Mouse (Mus musculus): ENCODE measurements at regions not wholly inside any gene's neighbourhood (a gene's known extent, or its start where the extent isn't known, plus 50 kb on each side); places are given as distances from the start of the nearest gene placed in this dataset.

DNA sequence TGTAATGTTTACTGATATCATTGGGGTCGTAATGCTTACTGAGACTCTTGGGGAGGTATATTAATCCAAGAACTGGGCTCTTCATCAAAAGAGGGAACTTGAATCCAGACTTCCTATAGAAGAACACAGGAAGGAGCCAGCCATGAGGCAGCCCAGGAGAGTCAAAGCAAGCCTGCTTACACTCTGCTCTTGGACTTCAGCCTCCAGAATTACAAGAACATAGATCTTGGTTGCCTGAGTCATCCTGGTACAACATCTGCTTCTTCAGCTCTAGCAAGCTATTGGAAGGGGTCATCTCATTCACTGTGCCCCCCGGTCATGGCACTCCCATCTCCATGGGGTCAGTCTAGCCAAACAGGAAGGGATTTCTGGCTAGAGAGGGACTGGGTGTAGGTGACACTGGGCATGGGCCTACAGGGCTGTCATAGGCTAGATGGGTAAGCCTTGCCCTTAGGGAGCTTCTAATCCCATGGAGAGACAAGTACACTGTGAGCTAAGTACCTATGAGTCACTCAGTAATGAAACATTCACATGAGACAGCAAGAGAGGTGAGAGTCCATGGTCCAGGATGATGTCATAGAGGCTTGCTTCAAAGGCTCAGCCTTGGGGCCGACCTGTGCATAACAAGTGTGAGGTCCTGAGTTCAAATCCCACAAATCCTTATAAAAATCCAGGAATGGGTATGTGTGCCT, 217.1 kb downstream of the 4933412E24Rik start:
- Histone ChIP-seq H3K9me3 (ENCODE audit: low read length) (no peaks in the 10 kb centered on the region), H3K9ac (replicated peaks; ENCODE audit: low read length) (no peak overlapping the region), H3K4me3 (ENCODE audit: low read length) (no peak overlapping the region), H3K27ac (ENCODE audit: low read length) (no peak overlapping the region), H3K4me1 (ENCODE audit: insufficient read depth, low read length) (no peaks in the 10 kb centered on the region), H3K27me3 (ENCODE audit: insufficient read depth, low read length) (no peaks in the 10 kb centered on the region), H3K36me3 (ENCODE audit: insufficient read depth, low read length) (no peaks in the 10 kb centered on the region), H3K4me2 (replicated peaks; ENCODE audit: low read depth, low read length) (no peak overlapping the region)
- 84% methylated on average over 3 of the region's 3 CpGs for WGBS
- ATAC-seq (ENCODE audit: low FRiP score, low TSS enrichment) = no peak

DNA sequence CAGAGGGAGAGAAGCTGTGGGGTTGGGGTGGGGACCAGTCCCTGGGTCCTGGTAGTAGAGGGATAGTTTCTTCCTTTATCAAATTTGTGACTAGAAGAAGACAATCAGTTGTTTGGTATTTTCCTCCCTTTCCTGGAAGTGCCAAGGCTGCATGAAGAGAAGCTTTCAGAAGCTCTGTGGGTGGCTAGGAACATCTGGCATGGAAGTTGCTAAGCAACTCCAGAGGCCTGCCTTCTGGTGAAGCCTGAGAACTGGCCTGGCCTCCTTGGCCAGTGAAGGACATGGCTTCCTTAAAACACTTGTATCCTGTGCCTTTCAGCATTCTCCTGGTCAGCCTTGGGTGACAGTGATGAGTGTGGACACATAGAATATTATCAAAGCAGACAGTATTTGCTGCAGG, 217.9 kb downstream of the 4933412E24Rik start:
- no peak overlapping the region for H3K27ac ChIP-seq (ENCODE audit: low read length)
- no peak overlapping the region for H3K4me3 ChIP-seq (ENCODE audit: low read length)
- no peaks in the 10 kb centered on the region for H3K9me3 ChIP-seq (ENCODE audit: low read length)
- no peak overlapping the region for H3K4me2 ChIP-seq (replicated peaks; ENCODE audit: low read depth, low read length)
- no peaks in the 10 kb centered on the region for H3K27me3 ChIP-seq (ENCODE audit: insufficient read depth, low read length)
- H3K36me3 ChIP-seq (ENCODE audit: insufficient read depth, low read length) = no peaks in the 10 kb centered on the region
- ATAC-seq (ENCODE audit: low FRiP score, low TSS enrichment) = no peak
- H3K4me1 ChIP-seq (ENCODE audit: insufficient read depth, low read length) = no peaks in the 10 kb centered on the region
- no peak overlapping the region for H3K9ac ChIP-seq (replicated peaks; ENCODE audit: low read length)

DNA sequence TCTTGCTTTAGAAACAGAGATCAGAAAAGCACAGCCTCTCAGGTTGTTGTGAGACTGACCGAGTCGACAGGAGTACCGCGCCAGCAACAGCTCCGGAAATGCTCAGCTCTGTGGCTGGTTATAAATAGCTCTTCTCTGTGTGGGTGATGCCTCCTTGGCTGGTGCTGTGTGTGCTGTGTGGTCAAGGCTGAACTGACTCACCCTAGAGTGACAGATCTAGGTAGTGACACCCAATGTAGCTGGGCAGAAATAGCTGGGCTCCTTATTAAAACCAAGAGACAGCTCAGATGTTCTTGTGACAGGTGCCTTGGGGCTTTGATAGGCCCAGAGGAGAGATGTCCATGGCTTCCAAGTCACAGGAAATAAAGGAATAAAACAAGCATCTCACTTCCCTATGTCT, 220.7 kb downstream of the 4933412E24Rik start:
- no peak overlapping the region for H3K9ac ChIP-seq (replicated peaks; ENCODE audit: low read length)
- WGBS = 87% methylated on average over 5 of the region's 5 CpGs
- H3K27me3 ChIP-seq (ENCODE audit: insufficient read depth, low read length) = no peaks in the 10 kb centered on the region
- no peaks in the 10 kb centered on the region for H3K9me3 ChIP-seq (ENCODE audit: low read length)
- H3K4me2 ChIP-seq (replicated peaks; ENCODE audit: low read depth, low read length) = no peak overlapping the region
- no peak overlapping the region for H3K4me3 ChIP-seq (ENCODE audit: low read length)
- no peak for ATAC-seq (ENCODE audit: low FRiP score, low TSS enrichment)
- no peak overlapping the region for H3K27ac ChIP-seq (ENCODE audit: low read length)
- H3K36me3 ChIP-seq (ENCODE audit: insufficient read depth, low read length) = no peaks in the 10 kb centered on the region
- H3K4me1 ChIP-seq (ENCODE audit: insufficient read depth, low read length) = no peaks in the 10 kb centered on the region

DNA sequence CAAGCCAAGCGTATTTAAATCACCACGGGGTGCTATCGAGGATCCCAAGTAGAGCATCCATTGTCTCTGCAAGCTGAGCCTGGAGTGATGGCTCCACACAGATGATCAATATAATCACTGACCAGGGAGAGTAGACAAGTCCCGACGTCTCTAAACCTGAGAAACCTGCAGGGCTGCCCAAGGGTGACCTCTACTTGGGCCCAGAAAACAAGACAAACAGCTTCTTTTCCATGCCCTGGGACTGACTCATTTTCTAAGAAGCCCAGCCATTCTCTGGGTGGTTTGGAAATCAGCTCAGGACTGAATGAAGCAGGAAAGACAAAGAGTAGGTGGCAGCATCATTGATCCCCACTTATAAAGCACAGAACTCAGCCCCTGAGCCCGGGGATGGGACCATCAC, 221.5 kb downstream of the 4933412E24Rik start:
- H3K36me3 ChIP-seq (ENCODE audit: insufficient read depth, low read length) = no peaks in the 10 kb centered on the region
- H3K9ac ChIP-seq (replicated peaks; ENCODE audit: low read length) = no peak overlapping the region
- no peaks in the 10 kb centered on the region for H3K9me3 ChIP-seq (ENCODE audit: low read length)
- H3K4me1 ChIP-seq (ENCODE audit: insufficient read depth, low read length) = no peaks in the 10 kb centered on the region
- no peak overlapping the region for H3K4me2 ChIP-seq (replicated peaks; ENCODE audit: low read depth, low read length)
- H3K27ac ChIP-seq (ENCODE audit: low read length) = no peak overlapping the region
- WGBS = 87% methylated on average over 6 of the region's 6 CpGs
- no peak overlapping the region for H3K4me3 ChIP-seq (ENCODE audit: low read length)
- ATAC-seq (ENCODE audit: low FRiP score, low TSS enrichment) = no peak
- H3K27me3 ChIP-seq (ENCODE audit: insufficient read depth, low read length) = no peaks in the 10 kb centered on the region

DNA sequence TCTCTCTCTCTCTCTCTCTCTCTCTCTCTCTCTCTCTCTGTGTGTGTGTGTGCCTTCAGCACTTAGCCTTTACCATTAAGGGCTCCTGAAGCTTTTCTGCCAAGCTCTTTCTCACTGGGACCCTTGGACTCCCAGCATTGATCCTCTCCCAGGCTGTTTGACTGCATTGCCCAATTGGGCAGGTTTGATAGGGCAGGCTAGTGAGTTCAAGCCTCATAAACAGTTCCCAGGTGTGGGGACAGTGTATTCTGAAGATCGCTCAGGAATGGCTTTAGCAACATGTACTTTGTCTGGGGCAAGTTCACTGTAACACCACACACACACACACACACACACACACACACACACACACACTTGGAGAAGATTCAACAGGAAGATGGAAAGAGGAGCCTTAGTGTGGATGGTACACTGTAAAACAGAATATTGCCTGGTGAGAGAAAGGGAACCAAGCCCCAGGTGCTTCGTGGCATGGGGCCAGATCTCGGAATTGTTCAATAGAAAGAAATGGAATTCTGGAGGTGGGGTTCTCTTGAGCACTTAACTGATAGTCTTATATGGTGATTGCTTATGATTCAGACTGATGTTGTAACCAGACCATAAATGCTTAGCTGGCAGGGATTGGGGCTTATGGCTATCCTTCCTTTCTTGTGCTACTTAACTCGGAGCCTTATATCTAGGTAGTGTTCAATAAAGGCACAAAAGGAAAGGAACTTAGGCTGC, 229.5 kb downstream of the 4933412E24Rik start:
- no peaks in the 10 kb centered on the region for H3K27me3 ChIP-seq (ENCODE audit: insufficient read depth, low read length)
- no peak overlapping the region for H3K4me3 ChIP-seq (ENCODE audit: low read length)
- peaks cover 7% of the 10 kb centered on the region for H3K9me3 ChIP-seq (ENCODE audit: low read length)
- no peak overlapping the region for H3K27ac ChIP-seq (ENCODE audit: low read length)
- no peak overlapping the region for H3K4me2 ChIP-seq (replicated peaks; ENCODE audit: low read depth, low read length)
- whole genome bisulfite sequencing = 88% methylated on average over 4 of the region's 4 CpGs
- H3K36me3 ChIP-seq (ENCODE audit: insufficient read depth, low read length) = no peaks in the 10 kb centered on the region
- peaks cover 22% of the 10 kb centered on the region for H3K4me1 ChIP-seq (ENCODE audit: insufficient read depth, low read length)
- no peak overlapping the region for H3K9ac ChIP-seq (replicated peaks; ENCODE audit: low read length)
- no peak for ATAC-seq (ENCODE audit: low FRiP score, low TSS enrichment)

DNA sequence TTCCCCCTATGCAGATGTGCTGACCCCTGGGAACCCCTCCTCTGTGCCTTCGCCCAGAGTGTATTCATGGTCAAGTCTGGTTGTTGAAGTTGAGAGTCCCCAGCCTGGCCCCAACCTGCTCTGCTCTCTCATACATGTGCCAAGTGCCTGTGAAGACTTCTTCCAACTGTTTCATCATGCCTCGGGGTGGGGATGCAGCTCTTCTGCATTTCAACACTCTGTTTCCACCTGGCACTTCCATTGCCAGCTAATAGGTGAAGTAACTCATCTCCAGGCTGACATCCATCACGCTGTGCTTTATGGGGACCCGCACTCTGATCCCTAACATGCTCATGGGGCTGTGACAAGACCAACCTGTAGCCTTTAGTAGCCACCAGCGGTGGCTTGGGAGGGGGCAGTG, 230.4 kb downstream of the 4933412E24Rik start:
- Histone ChIP-seq H3K9ac (replicated peaks; ENCODE audit: low read length) (no peak overlapping the region), H3K9me3 (ENCODE audit: low read length) (peaks cover 7% of the 10 kb centered on the region), H3K4me2 (replicated peaks; ENCODE audit: low read depth, low read length) (no peak overlapping the region), H3K4me3 (ENCODE audit: low read length) (no peak overlapping the region), H3K27me3 (ENCODE audit: insufficient read depth, low read length) (no peaks in the 10 kb centered on the region), H3K27ac (ENCODE audit: low read length) (no peak overlapping the region), H3K4me1 (ENCODE audit: insufficient read depth, low read length) (peaks cover 22% of the 10 kb centered on the region), H3K36me3 (ENCODE audit: insufficient read depth, low read length) (no peaks in the 10 kb centered on the region)
- WGBS = 90% methylated on average over 5 of the region's 5 CpGs
- no peak for ATAC-seq (ENCODE audit: low FRiP score, low TSS enrichment)

DNA sequence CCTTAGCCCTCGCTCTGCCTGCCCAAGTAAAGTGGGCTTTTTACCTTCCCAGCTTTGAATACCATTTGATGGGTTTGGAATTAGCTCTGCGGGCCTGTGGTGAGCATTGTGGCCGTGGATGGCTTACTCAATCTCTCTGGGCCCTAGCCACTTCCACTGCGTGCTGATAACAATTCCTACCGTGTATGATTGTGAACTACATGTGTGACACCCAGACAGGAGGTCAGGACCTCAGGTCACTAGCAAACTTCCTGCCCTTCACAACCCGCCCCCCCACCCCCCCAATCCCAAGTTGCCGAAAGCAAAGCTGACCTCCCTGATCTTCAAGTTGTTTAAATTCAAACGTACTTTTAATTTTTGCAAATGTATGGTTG, 231.9 kb downstream of the 4933412E24Rik start:
- Histone ChIP-seq H3K4me3 (ENCODE audit: low read length) (no peak overlapping the region), H3K4me1 (ENCODE audit: insufficient read depth, low read length) (peaks cover 22% of the 10 kb centered on the region), H3K27ac (ENCODE audit: low read length) (no peak overlapping the region), H3K4me2 (replicated peaks; ENCODE audit: low read depth, low read length) (peak overlapping the region; percentile 42), H3K27me3 (ENCODE audit: insufficient read depth, low read length) (no peaks in the 10 kb centered on the region), H3K9ac (replicated peaks; ENCODE audit: low read length) (peak overlapping the region; percentile 3; the same call in 1 of the 2 replicates), H3K36me3 (ENCODE audit: insufficient read depth, low read length) (no peaks in the 10 kb centered on the region), H3K9me3 (ENCODE audit: low read length) (peaks cover 7% of the 10 kb centered on the region)
- ATAC-seq (ENCODE audit: low FRiP score, low TSS enrichment) = no peak
- WGBS = 49% methylated on average over 8 of the region's 8 CpGs

DNA sequence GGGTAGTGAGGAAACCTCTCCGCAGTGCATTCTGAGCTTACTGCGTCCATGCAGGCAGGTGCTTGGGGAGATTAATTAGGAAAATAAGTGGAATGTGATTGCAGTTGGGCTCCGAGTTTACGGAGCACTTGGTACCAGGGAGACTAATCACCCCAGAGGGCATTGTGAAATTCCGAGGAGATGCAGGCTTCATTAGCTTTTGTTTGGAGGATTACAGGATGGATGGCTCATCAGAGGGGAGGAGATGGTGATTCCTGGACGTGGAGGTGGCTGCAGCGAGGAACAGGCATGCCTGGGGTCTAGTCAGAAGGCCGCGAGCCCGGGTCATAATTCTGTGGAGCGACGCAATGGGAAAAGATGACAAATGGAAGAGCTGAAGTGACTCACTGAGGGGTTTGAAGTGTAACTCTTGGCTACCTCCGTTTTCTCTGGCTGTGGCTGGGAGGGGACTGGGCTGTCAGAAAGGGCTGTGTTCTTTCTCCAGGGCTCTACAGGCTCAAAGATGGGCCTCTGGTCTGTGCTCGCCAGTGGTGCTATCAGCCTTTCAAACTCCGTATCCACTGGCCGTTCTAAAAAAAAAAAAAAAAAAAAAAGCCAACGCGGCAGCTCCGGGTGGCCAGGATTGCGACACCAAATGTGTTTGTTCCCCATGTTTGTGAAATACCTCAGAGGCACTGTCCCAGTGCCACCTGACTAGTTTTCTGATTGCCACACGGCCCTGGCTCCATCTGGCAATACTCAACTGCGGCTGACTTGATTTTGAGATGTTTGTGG, 232.4 kb downstream of the 4933412E24Rik start:
- no peaks in the 10 kb centered on the region for H3K27me3 ChIP-seq (ENCODE audit: insufficient read depth, low read length)
- H3K4me3 ChIP-seq (ENCODE audit: low read length) = 0 out of 2 replicates have a peak overlapping the region, but pooled peaks have one; percentile 3
- 12% methylated on average over 22 of the region's 22 CpGs for WGBS
- peak overlapping the region; percentile 42 for H3K4me2 ChIP-seq (replicated peaks; ENCODE audit: low read depth, low read length)
- no peaks in the 10 kb centered on the region for H3K36me3 ChIP-seq (ENCODE audit: insufficient read depth, low read length)
- 0 out of 2 replicates have a peak overlapping the region, but pooled peaks have one; percentile 29 for H3K27ac ChIP-seq (ENCODE audit: low read length)
- H3K9me3 ChIP-seq (ENCODE audit: low read length) = peaks cover 7% of the 10 kb centered on the region
- peak overlapping the region; percentile 3 for H3K9ac ChIP-seq (replicated peaks; ENCODE audit: low read length)
- peak; percentile 59; the same call in 1 of the 2 replicates for ATAC-seq (ENCODE audit: low FRiP score, low TSS enrichment)
- peaks cover 22% of the 10 kb centered on the region for H3K4me1 ChIP-seq (ENCODE audit: insufficient read depth, low read length)

DNA sequence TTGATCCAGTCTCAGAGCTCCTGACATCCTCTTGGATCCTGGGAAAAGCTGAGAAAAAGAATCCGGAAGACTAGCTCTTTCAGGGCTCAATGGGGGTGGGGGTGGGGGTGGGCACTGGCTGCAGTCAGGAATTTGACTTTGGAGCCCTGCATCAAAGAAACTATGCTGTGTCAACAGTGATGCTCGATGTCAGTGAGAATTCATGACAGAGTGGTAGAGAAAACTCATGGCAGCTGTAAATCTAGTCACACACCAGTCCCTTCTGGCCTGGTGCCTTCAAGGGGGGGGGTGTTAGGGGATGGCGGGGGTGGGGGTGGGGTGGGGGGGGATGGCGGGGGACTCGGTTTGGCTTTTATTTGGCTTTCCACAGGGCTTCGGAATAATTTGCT, 233.0 kb downstream of the 4933412E24Rik start:
- H3K9me3 ChIP-seq (ENCODE audit: low read length) = peaks cover 6% of the 10 kb centered on the region
- no peak overlapping the region for H3K9ac ChIP-seq (replicated peaks; ENCODE audit: low read length)
- peak; percentile 48; the same call in 1 of the 2 replicates for ATAC-seq (ENCODE audit: low FRiP score, low TSS enrichment)
- peak overlapping the region; percentile 42 for H3K4me2 ChIP-seq (replicated peaks; ENCODE audit: low read depth, low read length)
- H3K4me1 ChIP-seq (ENCODE audit: insufficient read depth, low read length) = peaks cover 22% of the 10 kb centered on the region
- no peak overlapping the region for H3K4me3 ChIP-seq (ENCODE audit: low read length)
- H3K27me3 ChIP-seq (ENCODE audit: insufficient read depth, low read length) = no peaks in the 10 kb centered on the region
- 5% methylated on average over 6 of the region's 6 CpGs for WGBS
- H3K36me3 ChIP-seq (ENCODE audit: insufficient read depth, low read length) = no peaks in the 10 kb centered on the region
- no peak overlapping the region for H3K27ac ChIP-seq (ENCODE audit: low read length)

All from kidney, embryonic 16.5 days (tissue).